Mouse (Mus musculus): ENCODE measurements around the gene C530008M17Rik.

- TF ChIP-seq CTCF (IDR thresholded peaks at IDR 0.05; ENCODE audit: borderline replicate concordance, insufficient read depth, low read depth, low read length): no peak
- TF ChIP-seq POLR2A (IDR thresholded peaks at IDR 0.05; ENCODE audit: borderline replicate concordance, insufficient read depth, low read length): no peak
Observed at GRCm38 (mm10) chr5:76708004-76708403, 51.7 kb downstream of the C530008M17Rik start.

Data from cerebellum, adult 2 months (tissue).